Mouse (Mus musculus) kidney, postnatal 25 days (tissue): ENCODE measurements around the gene Olfr1261.

Experiments used
- DNase-seq, 2 experiments: peaks; one replicate each; pipeline ENCODE4 v3.0.0; 2021; ENCODE audit warnings: mixed read lengths in 2 of 2

Olfr1261 gene

GRCm38 (mm10) chr2:89990921-89991320 lies at the start of gene Olfr1261:
Olfr1261 (plus strand) TSS chr2:89991221.
- no peak for DNase-seq

- DNase-seq: no peak
These were observed 42.5 kb upstream of the Olfr1261 start, which contains the start of gene Olfr1259 for GRCm38 (mm10) chr2:89948564-89948963. Olfr1259 (minus strand) TSS chr2:89948664.

GRCm38 (mm10) chr2:89974184-89974583 lies 16.8 kb upstream of the Olfr1261 start, which contains the start of gene Olfr1260:
Olfr1260 (plus strand) TSS chr2:89974340.
- DNase-seq: no peak

- no peak for DNase-seq
These were observed 13.3 kb upstream of the Olfr1261 start for GRCm38 (mm10) chr2:89977709-89978108.

- DNase-seq: no peak
These were observed 8.8 kb downstream of the Olfr1261 start, which contains the start of gene Olfr1262 for GRCm38 (mm10) chr2:89999845-90000244. Olfr1262 (plus strand) TSS chr2:90000145.

GRCm38 (mm10) chr2:90011831-90012230 lies 20.8 kb downstream of the Olfr1261 start, which contains the start of gene Olfr1263:
Olfr1263 (plus strand) TSS chr2:90012131.
- no peak for DNase-seq

- no peak for DNase-seq
These were observed 34.5 kb downstream of the Olfr1261 start, which contains the start of gene Olfr1264 for GRCm38 (mm10) chr2:90025477-90025876. Olfr1264 (minus strand) TSS chr2:90025577.

GRCm38 (mm10) chr2:90035037-90035436 lies 44.0 kb downstream of the Olfr1261 start, which contains the start of gene Olfr1265:
Olfr1265 (plus strand) TSS chr2:90035337.
- DNase-seq: no peak
